Mouse (Mus musculus): ENCODE measurements around the gene Cit. TPM values are rescaled to one million over a fixed set of nuclear protein-coding genes. Genes with fewer than 3 reads are reported as not detected.

Cit gene
- polyA plus RNA-seq, 1 experiment from 2014 or later, result 30.7 TPM

- 64% methylated on average over 7 of the region's 7 CpGs for WGBS
- Histone ChIP-seq H3K4me3 (ENCODE audit: low read depth, low read length) (no peak overlapping the region), H3K27ac (replicated peaks; ENCODE audit: low read depth, low read length) (no peak overlapping the region), H3K27me3 (ENCODE audit: control insufficient read depth, insufficient read depth, low read length) (no peaks in the 10 kb centered on the region), H3K4me1 (ENCODE audit: control insufficient read depth, insufficient read depth, low read length) (no peaks in the 10 kb centered on the region), H3K4me2 (ENCODE audit: low read depth, severe bottlenecking) (no peak overlapping the region), H3K36me3 (ENCODE audit: control insufficient read depth, insufficient read depth, low read length) (no peaks in the 10 kb centered on the region), H3K9ac (ENCODE audit: low read length) (no peak overlapping the region), H3K9me3 (ENCODE audit: control insufficient read depth, low read length) (no peaks in the 10 kb centered on the region)
- no peak for DNase-seq (ENCODE audit: low spot score)
- no peak for ATAC-seq (ENCODE audit: insufficient number of reproducible peaks, low FRiP score, low TSS enrichment, low read depth)
These were observed 184.0 kb downstream of the Cit start for GRCm38 (mm10) chr5:116029071-116029470.

DNA sequence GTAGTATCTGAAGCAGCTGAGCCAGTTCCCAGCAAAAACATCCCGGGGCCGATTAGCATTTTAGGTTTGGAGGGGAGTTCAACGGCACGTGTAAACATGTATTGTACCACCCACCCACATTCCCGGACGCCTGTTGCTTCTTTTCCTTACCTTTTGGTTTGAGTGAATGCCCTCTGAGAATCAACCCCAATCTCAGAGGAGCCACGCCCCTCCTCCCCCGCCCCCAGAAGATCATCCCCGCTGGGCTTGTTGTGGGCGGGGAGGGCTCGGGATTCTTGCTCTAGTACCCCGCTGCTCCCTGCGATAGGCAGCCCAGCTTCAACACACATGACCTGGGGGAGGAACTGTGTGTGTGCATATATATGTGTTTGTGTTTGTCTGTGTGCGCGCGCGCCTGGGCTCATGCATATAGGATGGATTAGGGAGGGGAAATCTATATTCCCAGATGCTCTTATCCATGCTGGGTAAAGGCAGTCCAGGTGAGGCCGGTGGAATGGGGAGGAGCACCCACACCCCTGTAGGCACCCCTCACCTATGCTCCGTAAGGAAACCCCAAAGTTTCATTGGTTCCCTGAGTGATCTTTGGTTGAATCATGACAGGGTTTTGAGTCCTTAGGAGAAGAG is 185.6 kb downstream of the Cit start:
- Histone ChIP-seq H3K4me1 (ENCODE audit: control insufficient read depth, insufficient read depth, low read length) (no peaks in the 10 kb centered on the region), H3K9ac (ENCODE audit: low read length) (no peak overlapping the region), H3K27me3 (ENCODE audit: control insufficient read depth, insufficient read depth, low read length) (no peaks in the 10 kb centered on the region), H3K36me3 (ENCODE audit: control insufficient read depth, insufficient read depth, low read length) (no peaks in the 10 kb centered on the region), H3K9me3 (ENCODE audit: control insufficient read depth, low read length) (no peaks in the 10 kb centered on the region), H3K4me2 (ENCODE audit: low read depth, severe bottlenecking) (peak overlapping the region; percentile 25), H3K27ac (replicated peaks; ENCODE audit: low read depth, low read length) (no peak overlapping the region), H3K4me3 (ENCODE audit: low read depth, low read length) (no peak overlapping the region)
- DNase-seq (ENCODE audit: low spot score), result no peak
- no peak for ATAC-seq (ENCODE audit: insufficient number of reproducible peaks, low FRiP score, low TSS enrichment, low read depth)
- 3% methylated on average over 19 of the region's 19 CpGs for WGBS

DNA sequence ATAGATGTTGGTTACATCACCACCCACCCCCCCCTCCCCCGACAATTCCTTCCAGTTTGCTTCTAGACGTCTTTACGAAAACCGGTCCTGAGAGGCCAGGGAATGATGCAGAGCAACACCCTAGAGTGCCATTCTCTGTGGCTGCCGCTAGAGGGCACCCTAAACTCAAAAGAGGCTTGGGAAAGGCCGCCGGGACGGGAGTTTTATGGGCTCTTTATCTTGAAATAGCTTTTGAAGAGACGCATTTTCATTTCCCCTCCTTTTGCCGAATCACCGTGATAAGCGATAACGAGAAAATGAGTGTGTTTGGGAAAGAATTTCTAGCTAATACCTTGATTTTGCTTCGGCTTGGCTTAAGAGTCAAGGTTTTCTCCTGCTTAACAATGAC is 186.1 kb downstream of the Cit start:
- H3K4me2 ChIP-seq (ENCODE audit: low read depth, severe bottlenecking), result peak overlapping the region; percentile 25
- no peak overlapping the region for H3K4me3 ChIP-seq (ENCODE audit: low read depth, low read length)
- DNase-seq (ENCODE audit: low spot score) (peak; percentile 84), ATAC-seq (ENCODE audit: insufficient number of reproducible peaks, low FRiP score, low TSS enrichment, low read depth) (no peak)
- H3K9ac ChIP-seq (ENCODE audit: low read length), result no peak overlapping the region
- 3% methylated on average over 14 of the region's 14 CpGs for WGBS
- no peaks in the 10 kb centered on the region for H3K36me3 ChIP-seq (ENCODE audit: control insufficient read depth, insufficient read depth, low read length)
- H3K4me1 ChIP-seq (ENCODE audit: control insufficient read depth, insufficient read depth, low read length), result no peaks in the 10 kb centered on the region
- H3K27me3 ChIP-seq (ENCODE audit: control insufficient read depth, insufficient read depth, low read length), result no peaks in the 10 kb centered on the region
- H3K27ac ChIP-seq (replicated peaks; ENCODE audit: low read depth, low read length), result no peak overlapping the region
- no peaks in the 10 kb centered on the region for H3K9me3 ChIP-seq (ENCODE audit: control insufficient read depth, low read length)

DNA sequence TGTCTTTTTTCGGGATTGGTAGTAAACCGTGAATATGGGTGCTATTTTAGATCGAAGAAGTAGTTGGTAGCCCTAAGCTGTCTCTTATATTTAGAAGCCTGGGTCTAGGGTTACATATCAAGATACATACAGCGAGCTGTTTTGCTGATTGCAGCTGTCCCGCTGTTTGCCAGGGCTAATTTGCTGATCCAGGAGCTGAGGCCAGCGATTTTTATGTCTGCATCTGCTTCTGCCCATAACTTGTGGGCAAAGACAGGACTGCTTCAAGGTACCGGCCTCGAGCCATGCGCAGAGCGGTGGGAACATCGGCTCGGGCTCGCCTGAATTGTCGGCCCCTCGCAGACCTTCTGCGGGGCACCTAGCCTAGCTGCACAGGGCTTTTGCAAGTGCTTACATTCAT is 191.4 kb downstream of the Cit start:
- Histone ChIP-seq H3K27ac (replicated peaks; ENCODE audit: low read depth, low read length) (no peak overlapping the region), H3K36me3 (ENCODE audit: control insufficient read depth, insufficient read depth, low read length) (no peaks in the 10 kb centered on the region), H3K9ac (ENCODE audit: low read length) (no peak overlapping the region), H3K9me3 (ENCODE audit: control insufficient read depth, low read length) (no peaks in the 10 kb centered on the region), H3K4me2 (ENCODE audit: low read depth, severe bottlenecking) (no peak overlapping the region), H3K4me3 (ENCODE audit: low read depth, low read length) (no peak overlapping the region), H3K4me1 (ENCODE audit: control insufficient read depth, insufficient read depth, low read length) (no peaks in the 10 kb centered on the region), H3K27me3 (ENCODE audit: control insufficient read depth, insufficient read depth, low read length) (no peaks in the 10 kb centered on the region)
- ATAC-seq (ENCODE audit: insufficient number of reproducible peaks, low FRiP score, low TSS enrichment, low read depth), result no peak
- 67% methylated on average over 16 of the region's 16 CpGs for WGBS
- DNase-seq (ENCODE audit: low spot score), result no peak

- H3K27me3 ChIP-seq (ENCODE audit: control insufficient read depth, insufficient read depth, low read length), result no peaks in the 10 kb centered on the region
- DNase-seq (ENCODE audit: low spot score) (no peak), ATAC-seq (ENCODE audit: insufficient number of reproducible peaks, low FRiP score, low TSS enrichment, low read depth) (no peak)
- WGBS, result 51% methylated on average over 11 of the region's 12 CpGs
- H3K36me3 ChIP-seq (ENCODE audit: control insufficient read depth, insufficient read depth, low read length), result no peaks in the 10 kb centered on the region
- no peak overlapping the region for H3K4me2 ChIP-seq (ENCODE audit: low read depth, severe bottlenecking)
- H3K9ac ChIP-seq (ENCODE audit: low read length), result no peak overlapping the region
- H3K27ac ChIP-seq (replicated peaks; ENCODE audit: low read depth, low read length), result no peak overlapping the region
- H3K4me1 ChIP-seq (ENCODE audit: control insufficient read depth, insufficient read depth, low read length), result no peaks in the 10 kb centered on the region
- H3K4me3 ChIP-seq (ENCODE audit: low read depth, low read length), result no peak overlapping the region
- H3K9me3 ChIP-seq (ENCODE audit: control insufficient read depth, low read length), result no peaks in the 10 kb centered on the region
These were observed 192.7 kb downstream of the Cit start for GRCm38 (mm10) chr5:116037731-116038130.

DNA sequence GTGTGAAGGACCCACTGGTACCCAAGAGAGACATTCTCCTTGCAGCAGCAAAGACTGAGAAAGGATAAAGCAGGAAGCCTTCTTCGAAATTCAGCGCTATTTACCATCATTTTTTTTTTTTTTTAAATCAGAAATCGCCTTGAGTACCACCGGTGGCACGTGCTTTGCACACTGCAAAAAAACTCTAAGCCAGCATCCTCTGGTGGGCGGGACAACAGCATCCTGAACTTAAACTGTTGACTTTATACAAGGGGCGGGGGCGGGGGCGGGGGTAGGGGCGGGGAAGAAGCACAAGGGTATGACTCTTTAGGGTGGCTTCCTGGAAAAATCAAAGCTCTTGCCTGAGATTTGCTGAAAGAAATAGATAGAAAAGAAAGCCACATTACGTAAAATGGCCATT is 194.6 kb downstream of the Cit start:
- no peaks in the 10 kb centered on the region for H3K9me3 ChIP-seq (ENCODE audit: control insufficient read depth, low read length)
- no peaks in the 10 kb centered on the region for H3K4me1 ChIP-seq (ENCODE audit: control insufficient read depth, insufficient read depth, low read length)
- no peak for DNase-seq (ENCODE audit: low spot score)
- H3K36me3 ChIP-seq (ENCODE audit: control insufficient read depth, insufficient read depth, low read length), result no peaks in the 10 kb centered on the region
- H3K4me3 ChIP-seq (ENCODE audit: low read depth, low read length), result no peak overlapping the region
- H3K27ac ChIP-seq (replicated peaks; ENCODE audit: low read depth, low read length), result no peak overlapping the region
- H3K27me3 ChIP-seq (ENCODE audit: control insufficient read depth, insufficient read depth, low read length), result no peaks in the 10 kb centered on the region
- peak overlapping the region; percentile 20; the same call in 1 of the 2 replicates for H3K4me2 ChIP-seq (ENCODE audit: low read depth, severe bottlenecking)
- H3K9ac ChIP-seq (ENCODE audit: low read length), result no peak overlapping the region
- WGBS, result 28% methylated on average over 11 of the region's 11 CpGs
- no peak for ATAC-seq (ENCODE audit: insufficient number of reproducible peaks, low FRiP score, low TSS enrichment, low read depth)

- Histone ChIP-seq H3K9ac (ENCODE audit: low read length) (no peak overlapping the region), H3K4me2 (ENCODE audit: low read depth, severe bottlenecking) (no peak overlapping the region), H3K9me3 (ENCODE audit: control insufficient read depth, low read length) (no peaks in the 10 kb centered on the region), H3K36me3 (ENCODE audit: control insufficient read depth, insufficient read depth, low read length) (no peaks in the 10 kb centered on the region), H3K27ac (replicated peaks; ENCODE audit: low read depth, low read length) (no peak overlapping the region), H3K4me3 (ENCODE audit: low read depth, low read length) (no peak overlapping the region), H3K4me1 (ENCODE audit: control insufficient read depth, insufficient read depth, low read length) (no peaks in the 10 kb centered on the region), H3K27me3 (ENCODE audit: control insufficient read depth, insufficient read depth, low read length) (no peaks in the 10 kb centered on the region)
- DNase-seq (ENCODE audit: low spot score), result no peak
- WGBS, result 77% methylated on average over 7 of the region's 7 CpGs
- ATAC-seq (ENCODE audit: insufficient number of reproducible peaks, low FRiP score, low TSS enrichment, low read depth), result no peak
These were observed 197.2 kb downstream of the Cit start for GRCm38 (mm10) chr5:116042241-116042640.

DNA sequence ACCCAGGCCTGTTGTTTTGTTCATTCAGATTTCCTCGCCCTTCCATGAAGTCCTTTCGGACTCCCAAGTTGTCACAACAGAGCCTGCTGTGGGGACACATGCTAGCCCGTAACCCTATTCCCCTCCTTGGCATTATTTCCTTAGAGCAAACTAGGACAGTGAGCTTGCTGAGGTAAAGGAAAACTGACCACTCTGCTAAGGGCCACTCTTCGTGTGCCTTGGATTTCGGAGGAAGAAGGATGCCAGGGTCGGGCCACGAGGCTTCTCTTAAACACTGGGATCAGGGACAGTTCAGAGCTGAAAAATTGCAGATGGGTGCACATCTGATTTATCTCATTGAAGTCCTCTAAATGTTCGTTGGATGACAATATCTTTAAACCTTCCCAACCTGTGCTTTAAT is 200.5 kb downstream of the Cit start:
- Histone ChIP-seq H3K27me3 (ENCODE audit: control insufficient read depth, insufficient read depth, low read length) (no peaks in the 10 kb centered on the region), H3K27ac (replicated peaks; ENCODE audit: low read depth, low read length) (no peak overlapping the region), H3K9ac (ENCODE audit: low read length) (no peak overlapping the region), H3K4me3 (ENCODE audit: low read depth, low read length) (no peak overlapping the region), H3K9me3 (ENCODE audit: control insufficient read depth, low read length) (no peaks in the 10 kb centered on the region), H3K36me3 (ENCODE audit: control insufficient read depth, insufficient read depth, low read length) (no peaks in the 10 kb centered on the region), H3K4me1 (ENCODE audit: control insufficient read depth, insufficient read depth, low read length) (no peaks in the 10 kb centered on the region), H3K4me2 (ENCODE audit: low read depth, severe bottlenecking) (no peak overlapping the region)
- WGBS, result 88% methylated on average over 8 of the region's 8 CpGs
- no peak for ATAC-seq (ENCODE audit: insufficient number of reproducible peaks, low FRiP score, low TSS enrichment, low read depth)
- DNase-seq (ENCODE audit: low spot score), result no peak

DNA sequence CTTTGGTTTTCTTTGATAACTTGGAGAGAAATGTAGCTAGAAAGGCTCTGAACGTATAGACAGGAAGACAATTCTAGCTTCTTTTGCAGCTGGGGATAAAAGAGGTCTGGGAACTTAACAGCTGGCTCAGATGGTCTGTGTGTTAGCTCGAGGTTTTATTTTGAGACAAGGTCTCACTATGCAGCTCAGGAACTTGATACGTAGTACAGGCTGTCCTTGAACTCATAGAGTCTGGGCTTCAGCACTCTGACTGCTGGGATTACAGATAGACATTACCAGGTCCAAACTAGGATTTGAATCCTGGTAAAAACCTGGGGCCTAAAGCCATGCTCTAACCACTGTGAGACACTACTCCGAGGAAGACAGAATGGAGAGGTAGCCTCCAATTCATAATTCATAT is 201.2 kb downstream of the Cit start:
- Histone ChIP-seq H3K27me3 (ENCODE audit: control insufficient read depth, insufficient read depth, low read length) (no peaks in the 10 kb centered on the region), H3K27ac (replicated peaks; ENCODE audit: low read depth, low read length) (no peak overlapping the region), H3K9me3 (ENCODE audit: control insufficient read depth, low read length) (no peaks in the 10 kb centered on the region), H3K4me2 (ENCODE audit: low read depth, severe bottlenecking) (no peak overlapping the region), H3K4me1 (ENCODE audit: control insufficient read depth, insufficient read depth, low read length) (no peaks in the 10 kb centered on the region), H3K4me3 (ENCODE audit: low read depth, low read length) (no peak overlapping the region), H3K9ac (ENCODE audit: low read length) (no peak overlapping the region), H3K36me3 (ENCODE audit: control insufficient read depth, insufficient read depth, low read length) (no peaks in the 10 kb centered on the region)
- no peak for DNase-seq (ENCODE audit: low spot score)
- ATAC-seq (ENCODE audit: insufficient number of reproducible peaks, low FRiP score, low TSS enrichment, low read depth), result no peak
- WGBS, result 77% methylated on average over 4 of the region's 4 CpGs

Measured in limb, embryonic 11.5 days (tissue).